Mouse (Mus musculus) intestine, postnatal 0 days (tissue): ENCODE data around the gene Slc38a10. TPM values are rescaled to one million over a fixed set of nuclear protein-coding genes. Genes with fewer than 3 reads are reported as not detected.

Source experiments
- ATAC-seq: fragments of 200-750 bp; cut with Nextera tagmentation; 2 replicates; pipeline ENCODE4 v1.8.0; 2017; ENCODE audit warnings: mild to moderate bottlenecking, moderate TSS enrichment, moderate library complexity
- H3K27ac ChIP-seq: fragments of 300-500 bp; sonication (generic); 2 replicates; pipeline ENCODE4 v1.5.1; 2014; ENCODE audit warnings: mild to moderate bottlenecking, low read depth, low read length, moderate library complexity
- H3K27me3 ChIP-seq: fragments of 300-500 bp; sonication (generic); replicated peaks from 2 replicates; pipeline ENCODE4 v1.6.1; 2014; ENCODE audit warnings: low read length, mixed read lengths; ENCODE audit not compliant: control insufficient read depth, insufficient read depth
- H3K36me3 ChIP-seq: fragments of 300-500 bp; sonication (generic); 2 replicates; pipeline ENCODE4 v1.6.1; 2014; ENCODE audit warnings: mild to moderate bottlenecking, moderate library complexity; ENCODE audit not compliant: control insufficient read depth, insufficient read depth
- H3K4me1 ChIP-seq: fragments of 300-500 bp; sonication (generic); replicated peaks from 2 replicates; pipeline ENCODE4 v1.6.1; 2014; ENCODE audit warnings: antibody characterized with exemption, low read length, mixed read lengths; ENCODE audit not compliant: control insufficient read depth, insufficient read depth
- H3K4me2 ChIP-seq: fragments of 300-500 bp; sonication (generic); replicated peaks from 2 replicates; pipeline ENCODE4 v1.6.1; 2014; ENCODE audit warnings: low read depth, mild to moderate bottlenecking, moderate library complexity
- H3K4me3 ChIP-seq: fragments of 300-500 bp; sonication (generic); 2 replicates; pipeline ENCODE4 v1.5.1; 2014; ENCODE audit warnings: low read depth, low read length
- H3K9ac ChIP-seq: fragments of 300-500 bp; sonication (generic); 2 replicates; pipeline ENCODE4 v1.6.1; 2014; ENCODE audit warnings: mild to moderate bottlenecking, low read depth, low read length
- H3K9me3 ChIP-seq: fragments of 300-500 bp; sonication (generic); 2 replicates; pipeline ENCODE4 v1.6.1; 2016; ENCODE audit warnings: mixed run types; ENCODE audit not compliant: control insufficient read depth
- CTCF ChIP-seq: sonication (generic); IDR thresholded peaks from 2 replicates; pipeline ENCODE4 v1.5.1; 2016; ENCODE audit warnings: low read depth, mild to moderate bottlenecking, control low read depth, antibody characterized with exemption, moderate library complexity
- WGBS: fragments of 180-500 bp; shearing (Covaris S2); extraction: QIAGEN DNeasy Blood & Tissue Kit; methylation state at CpG from one replicate; pipeline ENCODE4 v1.1.7; 2014; 5-methylcytosine and 5-hydroxymethylcytosine counted together
- polyA plus RNA-seq: library from polyadenylated mRNA; unstranded; fragments of >200 nt; fragmentation: Nextera tagmentation; extraction: Ambion mirVana; gene quantifications from 2 replicates; pipeline ENCODE4 v1.2.1, GENCODE M21; 2015

The Slc38a10 gene
- polyA plus RNA-seq, 1 experiment from 2014 or later = 56.4 TPM

- Histone ChIP-seq H3K4me3 (peak overlapping the region; percentile 90), H3K9ac (peak overlapping the region; percentile 90), H3K27ac (peak overlapping the region; percentile 93), H3K9me3 (no peaks in the 10 kb centered on the region), H3K36me3 (0 out of 2 replicates have a peak, but pooled peaks cover 4% of the 10 kb centered on the region), H3K27me3 (no peaks in the 10 kb centered on the region), H3K4me1 (0 out of 2 replicates have a peak, but pooled peaks cover 4% of the 10 kb centered on the region), H3K4me2 (peak overlapping the region; percentile 84)
- peak; percentile 92 for ATAC-seq
- TF ChIP-seq CTCF = 0 out of 2 replicates have a peak, but pooled peaks have one; percentile 1
- WGBS = under 1% methylated on average over 66 of the region's 68 CpGs
Observed at GRCm38 (mm10) chr11:120189459-120190312, 38.5 kb upstream of the Slc38a10 start.

GRCm38 (mm10) chr11:120188481-120189441 lies 37.6 kb upstream of the Slc38a10 start:
- no peaks in the 10 kb centered on the region for H3K9me3 ChIP-seq
- TF ChIP-seq CTCF = no peak
- ATAC-seq = no peak
- 0 out of 2 replicates have a peak, but pooled peaks cover 4% of the 10 kb centered on the region for H3K36me3 ChIP-seq
- H3K27ac ChIP-seq = peak overlapping the region; percentile 93
- H3K27me3 ChIP-seq = no peaks in the 10 kb centered on the region
- H3K4me2 ChIP-seq = peak overlapping the region; percentile 84
- peak overlapping the region; percentile 90 for H3K9ac ChIP-seq
- peak overlapping the region; percentile 90 for H3K4me3 ChIP-seq
- WGBS = under 1% methylated on average over 41 of the region's 41 CpGs
- H3K4me1 ChIP-seq = 0 out of 2 replicates have a peak, but pooled peaks cover 11% of the 10 kb centered on the region

- TF ChIP-seq CTCF = no peak
- 0% methylated on average over 24 of the region's 24 CpGs for WGBS
- Histone ChIP-seq H3K27me3 (no peaks in the 10 kb centered on the region), H3K4me3 (peak overlapping the region; percentile 90), H3K9me3 (no peaks in the 10 kb centered on the region), H3K27ac (peak overlapping the region; percentile 93; the same call in 1 of the 2 replicates), H3K36me3 (0 out of 2 replicates have a peak, but pooled peaks cover 4% of the 10 kb centered on the region), H3K4me2 (peak overlapping the region; percentile 84), H3K9ac (peak overlapping the region; percentile 90), H3K4me1 (peaks cover 11% of the 10 kb centered on the region; the same call in 1 of the 2 replicates)
- no peak for ATAC-seq
Observed at GRCm38 (mm10) chr11:120188102-120188480, 36.9 kb upstream of the Slc38a10 start.

GRCm38 (mm10) chr11:120187236-120188101 lies 36.3 kb upstream of the Slc38a10 start:
- peak overlapping the region; percentile 90 for H3K9ac ChIP-seq
- no peaks in the 10 kb centered on the region for H3K27me3 ChIP-seq
- peaks cover 11% of the 10 kb centered on the region; the same call in 1 of the 2 replicates for H3K4me1 ChIP-seq
- no peak for ATAC-seq
- H3K27ac ChIP-seq = peak overlapping the region; percentile 11; the same call in 1 of the 2 replicates
- TF ChIP-seq CTCF = no peak
- H3K4me2 ChIP-seq = peak overlapping the region; percentile 84
- H3K9me3 ChIP-seq = no peaks in the 10 kb centered on the region
- H3K4me3 ChIP-seq = peak overlapping the region; percentile 90
- WGBS = under 1% methylated on average over 43 of the region's 43 CpGs
- H3K36me3 ChIP-seq = 0 out of 2 replicates have a peak, but pooled peaks cover 4% of the 10 kb centered on the region

GRCm38 (mm10) chr11:120186821-120187235 lies 35.7 kb upstream of the Slc38a10 start:
- WGBS = 5% methylated on average over 20 of the region's 20 CpGs
- peak overlapping the region; percentile 90 for H3K4me3 ChIP-seq
- no peak for ATAC-seq
- 0 out of 2 replicates have a peak, but pooled peaks cover 4% of the 10 kb centered on the region for H3K36me3 ChIP-seq
- peaks cover 11% of the 10 kb centered on the region; the same call in 1 of the 2 replicates for H3K4me1 ChIP-seq
- TF ChIP-seq CTCF = no peak
- H3K9me3 ChIP-seq = no peaks in the 10 kb centered on the region
- H3K27me3 ChIP-seq = no peaks in the 10 kb centered on the region
- H3K9ac ChIP-seq = peak overlapping the region; percentile 90
- peak overlapping the region; percentile 84 for H3K4me2 ChIP-seq
- H3K27ac ChIP-seq = 0 out of 2 replicates have a peak overlapping the region, but pooled peaks have one; percentile 11
